Mouse (Mus musculus): Measurements from ENCODE around the gene Adrb1.

The Adrb1 gene

GRCm38 (mm10) chr19:56721387-56722211 lies at the start of gene Adrb1:
TSS of gene Adrb1 (plus strand) at chr19:56722199.
- no peak for DNase-seq

GRCm38 (mm10) chr19:56675690-56676089 lies 46.3 kb upstream of the Adrb1 start:
- no peak for DNase-seq

- no peak for DNase-seq
Measured at GRCm38 (mm10) chr19:56676506-56676905, 45.5 kb upstream of the Adrb1 start.

- DNase-seq, result no peak
Measured at GRCm38 (mm10) chr19:56677611-56678010, 44.4 kb upstream of the Adrb1 start.

- DNase-seq, result no peak
Measured at GRCm38 (mm10) chr19:56678516-56678915, 43.5 kb upstream of the Adrb1 start.

- no peak for DNase-seq
Measured at GRCm38 (mm10) chr19:56679213-56679965, 42.6 kb upstream of the Adrb1 start.

- DNase-seq, result no peak
Measured at GRCm38 (mm10) chr19:56679992-56680391, 42.0 kb upstream of the Adrb1 start.

- DNase-seq, result no peak
Measured at GRCm38 (mm10) chr19:56682297-56682696, 39.7 kb upstream of the Adrb1 start.

GRCm38 (mm10) chr19:56682843-56683242 lies 39.2 kb upstream of the Adrb1 start:
- no peak for DNase-seq

GRCm38 (mm10) chr19:56685515-56685914 lies 36.5 kb upstream of the Adrb1 start:
- no peak for DNase-seq

GRCm38 (mm10) chr19:56686218-56686617 lies 35.8 kb upstream of the Adrb1 start:
- DNase-seq, result no peak

- no peak for DNase-seq
Measured at GRCm38 (mm10) chr19:56687026-56687635, 34.9 kb upstream of the Adrb1 start.

- DNase-seq, result no peak
Measured at GRCm38 (mm10) chr19:56687676-56688075, 34.3 kb upstream of the Adrb1 start.

- DNase-seq, result no peak
Measured at GRCm38 (mm10) chr19:56688661-56689335, 33.2 kb upstream of the Adrb1 start.

GRCm38 (mm10) chr19:56689493-56689892 lies 32.5 kb upstream of the Adrb1 start:
- no peak for DNase-seq

- DNase-seq, result no peak
Measured at GRCm38 (mm10) chr19:56691103-56691502, 30.9 kb upstream of the Adrb1 start.

- DNase-seq, result no peak
Measured at GRCm38 (mm10) chr19:56692451-56692850, 29.5 kb upstream of the Adrb1 start.

- no peak for DNase-seq
Measured at GRCm38 (mm10) chr19:56697370-56698144, 24.4 kb upstream of the Adrb1 start.

GRCm38 (mm10) chr19:56700848-56701247 lies 21.2 kb upstream of the Adrb1 start:
- no peak for DNase-seq

- no peak for DNase-seq
Measured at GRCm38 (mm10) chr19:56701404-56702033, 20.5 kb upstream of the Adrb1 start.

- DNase-seq, result no peak
Measured at GRCm38 (mm10) chr19:56702039-56702438, 20.0 kb upstream of the Adrb1 start.
